In the genomic region with DNA sequence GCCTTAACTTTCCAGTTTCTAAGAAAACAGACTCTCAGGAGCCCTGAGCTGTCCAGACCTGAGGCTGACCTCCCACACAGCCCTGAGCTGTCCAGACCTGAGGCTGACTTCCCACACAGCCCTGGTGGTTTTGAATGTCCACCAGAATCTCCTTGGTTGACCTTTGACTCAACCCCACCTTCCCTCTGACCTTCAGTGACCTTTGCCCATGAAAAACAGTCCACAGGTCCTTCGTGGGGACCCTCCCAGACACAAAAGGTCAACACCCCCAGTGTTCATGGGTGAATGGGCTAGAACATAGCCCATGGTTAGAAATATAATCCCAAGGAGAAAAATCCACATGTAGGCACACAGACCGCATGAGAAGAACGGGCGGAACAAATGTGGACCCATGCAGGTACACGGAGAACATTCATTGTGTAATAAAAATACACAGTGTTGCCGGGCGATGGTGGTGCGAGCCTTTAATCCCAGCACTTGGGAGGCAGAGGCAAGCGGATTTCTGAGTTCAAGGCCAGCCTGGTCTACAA, we compare ENCODE assay signal across 19 mouse cellular contexts. TPM values are rescaled to one million over a fixed set of nuclear protein-coding genes. Genes with fewer than 3 reads are reported as not detected.
DNase-seq lines count a peak whose midpoint lies in the region; ATAC-seq lines count a peak whose summit lies in the region.
"Had no signal": no experiment of that assay in that cellular context is flagged by ENCODE, and none has a peak within 500 bp of the region (broad histone marks: within the 10 kb centered on the region; RNA-seq: fewer than 3 reads in every experiment).

No protein-coding gene starts in this region.

- no peak overlapping the region for H3K4me3 ChIP-seq in kidney, embryonic 15.5 days (replicated peaks)
- H3K4me3 ChIP-seq: embryonic facial prominence, embryonic 13.5 days; forebrain, embryonic 13.5 days; gastrocnemius, adult 2 months; hindbrain, embryonic 12.5 days had no signal

- peak; percentile 75 for DNase-seq in heart, adult 11 months
- no peak for DNase-seq in heart, adult 9 months (ENCODE audit: low spot score in 2 of 2)
- DNase-seq in kidney, adult 8-10 months, result peak; percentile 54 to 67
- DNase-seq in urinary bladder, adult 2 months (ENCODE audit: low spot score), result peak; percentile 4
- DNase-seq in urinary bladder, postnatal 36 days (ENCODE audit: low spot score in 2 of 2), result no peak
- DNase-seq: adrenal gland, adult 2 months; adrenal gland, postnatal 25 days; cerebellum, adult 18-20 months; cerebellum, adult 9-11 months; cerebellum, postnatal 36 days; gastrocnemius, adult 2 months; heart, postnatal 10 days had no signal

- 86% methylated on average over 9 of the region's 9 CpGs for WGBS in kidney, embryonic 15.5 days

- H3K27ac ChIP-seq in kidney, embryonic 15.5 days, result no peak overlapping the region
- H3K27ac ChIP-seq: embryonic facial prominence, embryonic 13.5 days; forebrain, embryonic 13.5 days; gastrocnemius, adult 2 months; hindbrain, embryonic 12.5 days had no signal

- no peaks in the 10 kb centered on the region for H3K36me3 ChIP-seq in kidney, embryonic 15.5 days
- H3K36me3 ChIP-seq: embryonic facial prominence, embryonic 13.5 days; hindbrain, embryonic 12.5 days had no signal

- no peaks in the 10 kb centered on the region for H3K27me3 ChIP-seq in kidney, embryonic 15.5 days
- H3K27me3 ChIP-seq: embryonic facial prominence, embryonic 13.5 days; forebrain, embryonic 13.5 days had no signal

- no peak overlapping the region for H3K9ac ChIP-seq in kidney, embryonic 15.5 days
- H3K9ac ChIP-seq: embryonic facial prominence, embryonic 13.5 days; forebrain, embryonic 13.5 days; hindbrain, embryonic 12.5 days had no signal

- H3K4me1 ChIP-seq in kidney, embryonic 15.5 days, result peaks cover 17% of the 10 kb centered on the region

- H3K4me2 ChIP-seq in kidney, embryonic 15.5 days, result no peak overlapping the region
- H3K4me2 ChIP-seq: embryonic facial prominence, embryonic 13.5 days; forebrain, embryonic 13.5 days; hindbrain, embryonic 12.5 days had no signal

- H3K9me3 ChIP-seq in kidney, embryonic 15.5 days (replicated peaks), result no peaks in the 10 kb centered on the region
- H3K9me3 ChIP-seq: embryonic facial prominence, embryonic 13.5 days; forebrain, embryonic 13.5 days; hindbrain, embryonic 12.5 days had no signal

- no peak for ATAC-seq in kidney, embryonic 15.5 days (replicated peaks; ENCODE audit: low FRiP score)
- ATAC-seq: forebrain, embryonic 13.5 days; hindbrain, embryonic 16.5 days; Patski had no signal

RNA-seq across cellular contexts. Expression of a gene that starts 1.9 kb away (rescaled TPM):
- 92.9 and 102 TPM in 2 replicates for polyA plus RNA-seq in kidney, embryonic 15.5 days (2015; fragmentation: Nextera tagmentation; extraction: Ambion mirVana)
- polyA plus RNA-seq in urinary bladder, adult 2 months (2012; rRNA removed), result 101 and 110 TPM in 2 replicates

RNA-seq across cellular contexts. Expression of a gene that starts 19.4 kb away (rescaled TPM):
- 4.6 and 5.1 TPM in 2 replicates for polyA plus RNA-seq in kidney, embryonic 15.5 days (2015; fragmentation: Nextera tagmentation; extraction: Ambion mirVana)
- polyA plus RNA-seq in urinary bladder, adult 2 months (2012; rRNA removed), result 10.4 and 13.0 TPM in 2 replicates

RNA-seq across cellular contexts. Expression of a gene that starts 30.0 kb away (rescaled TPM):
- 95.1 and 95.5 TPM in 2 replicates for polyA plus RNA-seq in kidney, embryonic 15.5 days (2015; fragmentation: Nextera tagmentation; extraction: Ambion mirVana)
- polyA plus RNA-seq in urinary bladder, adult 2 months (2012; rRNA removed), result 42.4 and 43.1 TPM in 2 replicates

RNA-seq across cellular contexts. Expression of a gene that starts 38.8 kb away (rescaled TPM):
- 13.0 and 13.4 TPM in 2 replicates for polyA plus RNA-seq in kidney, embryonic 15.5 days (2015; fragmentation: Nextera tagmentation; extraction: Ambion mirVana)
- 2.5 and 3.0 TPM in 2 replicates for polyA plus RNA-seq in urinary bladder, adult 2 months (2012; rRNA removed)

RNA-seq across cellular contexts. Expression of a gene that starts 38.9 kb away (rescaled TPM):
- polyA plus RNA-seq in kidney, embryonic 15.5 days (2015; fragmentation: Nextera tagmentation; extraction: Ambion mirVana), result 0.49 and 0.64 TPM in 2 replicates
- 0.25 and 0.34 TPM in 2 replicates for polyA plus RNA-seq in urinary bladder, adult 2 months (2012; rRNA removed)
- polyA plus RNA-seq: heart, embryonic 14.5 days had no signal

Comparison
In these comparisons a context has a peak if more than half of its experiments do, and no peak if none do; other contexts are left out.
1. DNase-seq: peak in heart, adult 11 months (single experiment), kidney, adult 8-10 months (2 of 2) and urinary bladder, adult 2 months (single experiment); none in heart, adult 9 months (0 of 2) and urinary bladder, postnatal 36 days (0 of 2).